Mouse (Mus musculus) NIH3T3 (cell line): ENCODE measurements around the gene Kbtbd4.

ENCODE experiments used
- DNase-seq: peaks from one replicate; pipeline ENCODE4 v3.0.0-alpha.2; 2012; ENCODE audit warnings: low read depth

The Kbtbd4 gene

DNA sequence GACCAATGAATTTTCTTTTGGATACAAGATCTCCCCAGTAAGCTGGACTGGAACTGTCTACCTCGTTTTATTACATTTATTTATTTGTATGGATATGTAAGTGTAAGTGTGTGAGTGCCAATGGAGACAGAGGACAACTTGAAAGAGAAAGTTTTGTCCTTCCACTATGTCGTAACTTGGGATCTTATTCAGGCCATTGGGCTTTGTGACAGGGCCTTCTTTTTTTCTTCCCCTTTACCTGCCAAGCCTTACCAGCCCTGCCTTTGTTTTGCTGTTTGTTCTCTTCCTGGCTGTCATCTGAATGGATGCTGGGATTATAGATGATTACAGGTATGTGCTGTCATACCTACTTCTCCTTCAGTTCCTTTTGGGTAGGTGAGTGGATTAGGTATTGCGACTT is 54.3 kb downstream of the Kbtbd4 start:
- DNase-seq = no peak

DNA sequence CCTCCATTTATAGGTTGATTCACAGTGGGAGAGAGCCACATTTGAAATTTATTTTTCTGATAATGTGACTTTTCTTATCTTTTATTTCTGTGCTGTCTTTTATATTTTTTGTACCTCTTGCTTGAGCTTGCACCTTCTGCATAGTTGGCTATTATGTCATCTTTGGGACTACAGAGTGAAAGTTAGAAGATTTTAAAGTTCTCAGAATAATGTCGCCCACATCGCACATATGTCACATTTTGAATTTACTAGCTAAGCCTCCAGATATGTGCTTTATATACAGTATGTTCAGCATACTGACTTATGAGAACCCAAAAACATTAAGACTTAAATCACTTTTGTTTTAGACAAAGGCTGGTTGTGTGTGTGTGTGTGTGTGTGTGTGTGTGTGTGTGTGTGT is 55.5 kb downstream of the Kbtbd4 start:
- no peak for DNase-seq
